Mouse (Mus musculus) gastrocnemius, adult 2 months (tissue): ENCODE data around the gene Wwc2. TPM values are rescaled to one million over a fixed set of nuclear protein-coding genes. Genes with fewer than 3 reads are reported as not detected.
A peak's percentile ranks its signal among the peaks of the same experiment; 100 is the strongest.

Source experiments
- DNase-seq: peaks from one replicate; pipeline ENCODE4 v3.0.0; 2022
- H3K27ac ChIP-seq: fragments of 200-600 bp; 2 replicates; pipeline ENCODE4 v1.8.1; 2022; ENCODE audit warnings: mild to moderate bottlenecking
- H3K4me3 ChIP-seq: fragments of 200-600 bp; 2 replicates; pipeline ENCODE4 v1.8.1; 2022; ENCODE audit warnings: mild to moderate bottlenecking, moderate library complexity
- CTCF ChIP-seq: fragments of 200-600 bp; IDR thresholded peaks from 2 replicates; pipeline ENCODE4 v1.8.1; 2022; ENCODE audit warnings: antibody characterized with exemption, mild to moderate bottlenecking, moderate library complexity
- intact Hi-C: fragments of 180-260 bp; cut with DNase I; formaldehyde crosslinking; loops from one replicate; pipeline ENCODE4 v1.15.1; 2025
- total RNA-seq, 2 experiments: library from RNA; stranded (reverse); gene quantifications; 2 replicates each; pipeline ENCODE4 v1.2.3; 2021

Gene Wwc2
- total RNA-seq, 2 experiments from 2014 or later = 5.0 to 8.3 TPM

GRCm38 (mm10) chr8:47951380-47951932 is 39.3 kb downstream of the Wwc2 start:
- Histone ChIP-seq H3K27ac (no peak overlapping the region), H3K4me3 (no peak overlapping the region)
- DNase-seq = peak; percentile 49
- intact Hi-C loops = loop anchor here (5.0 to 10.0 kb wide), 2 partner anchors 53 to 79 kb away; no protein-coding TSS in a partner anchor
- TF ChIP-seq CTCF = peak; percentile 67

GRCm38 (mm10) chr8:47948836-47949235 is 41.9 kb downstream of the Wwc2 start:
- intact Hi-C loops = loop anchor here (5.0 kb wide), 1 partner anchor 67 kb away; no protein-coding TSS in a partner anchor
- DNase-seq = no peak
- H3K27ac ChIP-seq = no peak overlapping the region
- no peak overlapping the region for H3K4me3 ChIP-seq
- TF ChIP-seq CTCF = no peak

DNA sequence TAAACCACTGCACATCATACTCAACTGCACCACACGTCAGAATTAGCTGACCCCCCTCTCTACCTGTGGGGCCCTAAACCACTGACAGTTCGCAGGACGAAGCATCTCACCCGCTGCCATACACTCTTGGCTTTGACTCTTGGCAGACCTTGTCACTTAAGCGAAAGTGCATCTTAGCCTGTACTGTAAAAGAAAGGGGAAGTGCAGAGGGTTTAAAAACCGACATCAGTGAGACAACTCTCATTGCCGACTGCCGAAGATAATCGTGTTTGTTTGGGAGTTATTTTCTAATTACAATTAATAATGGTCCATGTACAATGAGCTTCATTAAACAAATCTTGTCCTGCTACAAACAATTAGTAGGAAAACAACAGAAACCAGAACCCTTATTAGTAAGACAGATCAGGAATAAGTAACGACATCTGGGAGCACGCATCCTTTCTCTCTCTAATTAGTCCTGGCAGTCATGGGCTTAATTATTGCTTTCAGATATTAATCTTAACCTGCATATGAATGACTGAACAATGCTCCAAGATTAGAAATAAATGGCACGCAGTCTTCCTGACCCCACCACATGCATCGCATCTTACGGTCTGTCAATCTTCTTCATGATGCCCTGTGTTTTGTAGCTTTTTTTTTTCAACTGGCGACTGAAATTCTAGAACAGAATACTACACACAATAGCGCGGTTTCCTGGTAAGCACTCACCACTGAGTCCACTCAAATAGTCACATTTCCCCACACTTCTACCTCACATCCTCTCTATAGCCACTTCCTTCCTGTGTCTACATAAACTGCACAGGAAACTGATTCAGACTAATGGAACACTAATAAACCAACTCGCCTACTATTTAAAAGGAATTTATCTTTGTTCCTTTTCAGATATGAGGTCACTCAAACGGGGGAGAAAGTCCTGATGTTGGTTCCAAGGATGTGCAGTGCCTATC is 42.8 kb downstream of the Wwc2 start:
- H3K4me3 ChIP-seq = peak overlapping the region; percentile 38
- no peak for TF ChIP-seq CTCF
- no peak for DNase-seq
- H3K27ac ChIP-seq = no peak overlapping the region
- intact Hi-C loops = loop anchor here (5.0 kb wide), 1 partner anchor 66 kb away; no protein-coding TSS in a partner anchor

- no peak overlapping the region for H3K4me3 ChIP-seq
- no peak for DNase-seq
- TF ChIP-seq CTCF = peak; percentile 32
- H3K27ac ChIP-seq = no peak overlapping the region
- intact Hi-C loops = no loop called here
Observed at GRCm38 (mm10) chr8:47943049-47943448, 47.7 kb downstream of the Wwc2 start.

DNA sequence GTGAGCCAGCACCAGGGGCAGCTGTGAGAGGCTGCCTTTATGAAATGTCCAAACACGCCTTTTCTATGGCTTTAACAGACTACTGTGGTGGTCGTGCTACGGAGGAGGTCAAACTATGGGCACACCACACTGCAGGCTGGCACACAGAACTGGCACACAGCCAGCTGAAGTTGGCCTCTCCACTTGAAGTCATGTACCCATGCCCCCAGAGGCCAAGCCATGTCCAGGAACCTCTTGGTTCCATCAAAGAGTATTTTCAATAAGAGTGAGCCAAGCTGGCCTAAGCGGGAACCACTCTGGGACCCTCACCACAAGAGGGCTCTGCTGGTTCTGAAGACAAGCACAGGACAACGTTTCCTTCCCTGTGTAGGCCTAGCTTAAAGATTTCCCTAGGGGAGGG is 49.7 kb downstream of the Wwc2 start:
- DNase-seq = no peak
- TF ChIP-seq CTCF = no peak; the same call in 1 of the 2 replicates
- H3K27ac ChIP-seq = peak overlapping the region; percentile 72
- intact Hi-C loops = no loop called here
- no peak overlapping the region for H3K4me3 ChIP-seq

- no peak for DNase-seq
- no peak for TF ChIP-seq CTCF
- peak overlapping the region; percentile 72 for H3K27ac ChIP-seq
- H3K4me3 ChIP-seq = no peak overlapping the region; the same call in 1 of the 2 replicates
- intact Hi-C loops = no loop called here
Observed at GRCm38 (mm10) chr8:47939933-47940870, 50.5 kb downstream of the Wwc2 start.

DNA sequence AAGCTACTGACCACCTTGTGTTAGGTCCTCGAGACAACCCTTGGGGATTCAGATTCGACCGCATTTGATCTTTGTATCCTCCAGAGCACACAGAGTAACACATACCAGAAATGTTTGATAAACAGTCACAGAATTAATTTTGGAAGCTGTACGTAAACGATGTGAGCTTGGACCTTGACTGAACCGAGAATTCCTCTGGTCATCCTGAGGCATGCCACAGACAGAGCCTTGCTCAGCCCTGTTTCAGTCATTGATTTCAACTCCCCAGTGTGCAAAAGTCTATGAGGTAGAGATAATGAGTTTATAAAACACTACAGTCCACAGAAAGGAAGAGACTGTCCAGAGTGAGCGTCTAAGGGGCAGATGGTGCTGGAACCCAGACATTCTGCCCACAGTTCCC is 51.5 kb downstream of the Wwc2 start:
- no peak overlapping the region for H3K4me3 ChIP-seq
- DNase-seq = no peak
- intact Hi-C loops = no loop called here
- no peak for TF ChIP-seq CTCF
- peak overlapping the region; percentile 46; the same call in 1 of the 2 replicates for H3K27ac ChIP-seq

DNA sequence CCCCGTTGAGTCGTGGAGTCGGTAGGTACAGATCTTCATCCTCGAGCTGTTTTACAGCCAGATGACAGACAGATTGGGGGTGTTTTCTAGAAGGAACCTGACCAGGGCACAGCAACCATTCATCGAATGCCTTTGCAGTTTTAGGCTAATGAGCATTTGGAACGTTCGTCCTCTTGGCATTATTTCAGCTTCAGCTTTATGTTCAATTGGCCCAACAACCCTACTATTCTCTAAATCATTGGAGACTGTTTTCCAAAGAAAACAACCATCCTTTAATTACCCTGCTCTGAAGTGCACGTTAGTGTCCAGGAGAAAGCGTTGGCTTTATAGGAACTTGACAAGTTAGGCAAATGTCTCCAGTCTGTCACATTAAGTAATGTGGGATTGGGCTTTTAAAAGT is 54.3 kb downstream of the Wwc2 start:
- Histone ChIP-seq H3K27ac (no peak overlapping the region), H3K4me3 (no peak overlapping the region)
- intact Hi-C loops = no loop called here
- DNase-seq = no peak
- TF ChIP-seq CTCF = no peak

- H3K4me3 ChIP-seq = no peak overlapping the region
Observed at GRCm38 (mm10) chr8:47935461-47935860, 55.3 kb downstream of the Wwc2 start.

GRCm38 (mm10) chr8:47933087-47933486 is 57.6 kb downstream of the Wwc2 start:
- Histone ChIP-seq H3K4me3 (no peak overlapping the region), H3K27ac (no peak overlapping the region)
- DNase-seq = no peak
- intact Hi-C loops = no loop called here
- TF ChIP-seq CTCF = no peak

More at GRCm38 (mm10) chr8:47935461-47935860, 55.3 kb downstream of the Wwc2 start:
- intact Hi-C loops = no loop called here
- DNase-seq = no peak
- TF ChIP-seq CTCF = no peak
- no peak overlapping the region for H3K27ac ChIP-seq

GRCm38 (mm10) chr8:47932028-47932790 is 58.5 kb downstream of the Wwc2 start:
- intact Hi-C loops = no loop called here
- Histone ChIP-seq H3K27ac (no peak overlapping the region), H3K4me3 (no peak overlapping the region)
- DNase-seq = no peak
- peak; percentile 22; the same call in 1 of the 2 replicates for TF ChIP-seq CTCF

- no peak for DNase-seq
- TF ChIP-seq CTCF = no peak
- no peak overlapping the region for H3K4me3 ChIP-seq
- intact Hi-C loops = no loop called here
- no peak overlapping the region for H3K27ac ChIP-seq
Observed at GRCm38 (mm10) chr8:47931371-47931770, 59.4 kb downstream of the Wwc2 start.
